Mouse (Mus musculus) G1E (cell line): Measurements from ENCODE around the gene Gpx4.

ENCODE experiments used
- CTCF ChIP-seq: IDR thresholded peaks from 2 replicates; pipeline ENCODE4 v1.5.1; 2012; ENCODE audit warnings: low read depth, low read length, inconsistent platforms, mixed read lengths
- GATA1 ChIP-seq: IDR thresholded peaks from 2 replicates; pipeline ENCODE4 v1.6.1; 2012; ENCODE audit warnings: borderline replicate concordance, low read length, inconsistent platforms, mixed read lengths

- TF ChIP-seq CTCF (no peak), GATA1 (no peak)
Measured at GRCm38 (mm10) chr10:80044087-80044486, 2.9 kb upstream of the Gpx4 start.
